19 mouse cellular contexts compared by ENCODE assay signal in the genomic region with DNA sequence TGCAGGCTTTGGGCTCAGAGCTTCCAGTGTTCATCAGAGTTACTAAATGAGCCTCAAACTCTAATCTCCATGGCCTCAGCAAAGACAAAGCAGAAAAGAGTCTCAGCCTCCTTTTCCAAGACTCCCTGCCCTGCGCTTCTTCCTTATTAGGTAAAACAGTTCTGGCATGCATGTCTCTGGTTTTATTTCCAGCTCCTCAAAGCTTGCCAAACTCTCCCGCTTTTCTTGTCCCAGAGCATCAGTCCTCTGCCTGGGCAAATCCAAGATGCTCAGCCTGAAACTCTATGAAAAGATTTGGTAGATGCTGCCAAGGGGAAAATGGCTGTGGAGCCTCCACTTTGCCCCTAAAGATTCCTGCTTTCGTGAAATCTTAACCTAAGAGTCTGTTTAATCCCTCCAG.
DNase-seq lines count a peak whose midpoint lies in the region; ATAC-seq and TF ChIP-seq lines count a peak whose summit lies in the region.
"Had no signal": no experiment of that assay in that cellular context is flagged by ENCODE, and none has a peak within 500 bp of the region (broad histone marks: within the 10 kb centered on the region; RNA-seq: fewer than 3 reads in every experiment).

No protein-coding gene starts in this region.

- no peaks in the 10 kb centered on the region for H3K4me1 ChIP-seq in lung, embryonic 16.5 days (replicated peaks; ENCODE audit: control insufficient read depth, insufficient read depth, low read length)
- 0 out of 2 replicates have a peak, but pooled peaks cover 5% of the 10 kb centered on the region for H3K4me1 ChIP-seq in embryonic facial prominence, embryonic 15.5 days
- 0 out of 2 replicates have a peak, but pooled peaks cover 2% of the 10 kb centered on the region for H3K4me1 ChIP-seq in stomach, embryonic 14.5 days (ENCODE audit: control insufficient read depth, insufficient read depth, low read length)
- no peaks in the 10 kb centered on the region for H3K4me1 ChIP-seq in hindbrain, embryonic 10.5 days (replicated peaks)
- no peaks in the 10 kb centered on the region; the same call in 1 of the 2 replicates for H3K4me1 ChIP-seq in heart, adult 2 months (ENCODE audit: control insufficient read depth, insufficient read depth, low read length)
- H3K4me1 ChIP-seq: liver, embryonic 13.5 days had no signal

- H3K4me3 ChIP-seq in lung, embryonic 16.5 days (ENCODE audit: low read length): no peak overlapping the region
- H3K4me3 ChIP-seq in embryonic facial prominence, embryonic 15.5 days (replicated peaks): no peak overlapping the region
- no peak overlapping the region for H3K4me3 ChIP-seq in stomach, embryonic 14.5 days (ENCODE audit: low read depth, low read length)
- no peak overlapping the region for H3K4me3 ChIP-seq in hindbrain, embryonic 10.5 days
- H3K4me3 ChIP-seq in heart, adult 2 months: no peak overlapping the region
- H3K4me3 ChIP-seq: liver, embryonic 13.5 days had no signal

- H3K4me2 ChIP-seq in lung, embryonic 16.5 days (ENCODE audit: low read depth, low read length): no peak overlapping the region
- H3K4me2 ChIP-seq in embryonic facial prominence, embryonic 15.5 days (replicated peaks): no peak overlapping the region
- no peak overlapping the region for H3K4me2 ChIP-seq in stomach, embryonic 14.5 days (replicated peaks; ENCODE audit: low read depth, low read length)
- H3K4me2 ChIP-seq: liver, embryonic 13.5 days; midbrain, embryonic 11.5 days had no signal

- H3K9ac ChIP-seq in lung, embryonic 16.5 days (ENCODE audit: low read length): no peak overlapping the region
- H3K9ac ChIP-seq in embryonic facial prominence, embryonic 15.5 days: no peak overlapping the region
- no peak overlapping the region for H3K9ac ChIP-seq in stomach, embryonic 14.5 days (replicated peaks; ENCODE audit: low read depth, low read length)
- H3K9ac ChIP-seq in heart, adult 2 months (ENCODE audit: low read depth, low read length): no peak overlapping the region
- H3K9ac ChIP-seq: liver, embryonic 13.5 days had no signal

- ATAC-seq in lung, embryonic 16.5 days (ENCODE audit: low read depth): no peak
- ATAC-seq in embryonic facial prominence, embryonic 15.5 days (ENCODE audit: insufficient number of reproducible peaks, low FRiP score, low TSS enrichment, low read depth): no peak
- ATAC-seq in stomach, embryonic 14.5 days (ENCODE audit: insufficient number of reproducible peaks, insufficient read depth, low FRiP score, low read depth): no peak
- ATAC-seq: forebrain, embryonic 14.5 days had no signal

- no peaks in the 10 kb centered on the region for H3K9me3 ChIP-seq in lung, embryonic 16.5 days (ENCODE audit: control insufficient read depth, low read length)
- H3K9me3 ChIP-seq in embryonic facial prominence, embryonic 15.5 days (replicated peaks): no peaks in the 10 kb centered on the region
- H3K9me3 ChIP-seq in stomach, embryonic 14.5 days (ENCODE audit: control insufficient read depth, low read depth, low read length): no peaks in the 10 kb centered on the region
- H3K9me3 ChIP-seq in hindbrain, embryonic 10.5 days: no peaks in the 10 kb centered on the region
- H3K9me3 ChIP-seq: liver, embryonic 13.5 days had no signal

- intact Hi-C loops in heart, postnatal 14 days (cut with DNase I): no loop called here
- intact Hi-C loops in heart, adult 2 months (cut with DNase I): no loop called here

- H3K79me2 ChIP-seq in heart, adult 2 months (replicated peaks; ENCODE audit: control insufficient read depth, insufficient read depth, low read length): no peaks in the 10 kb centered on the region

- TF ChIP-seq CTCF in heart, adult 2 months (IDR thresholded peaks at IDR 0.05): no peak

- no peaks in the 10 kb centered on the region for H3K36me3 ChIP-seq in lung, embryonic 16.5 days (ENCODE audit: control insufficient read depth, insufficient read depth, low read length)
- H3K36me3 ChIP-seq in embryonic facial prominence, embryonic 15.5 days: no peaks in the 10 kb centered on the region
- no peaks in the 10 kb centered on the region for H3K36me3 ChIP-seq in stomach, embryonic 14.5 days (ENCODE audit: control insufficient read depth, insufficient read depth, low read length)
- no peaks in the 10 kb centered on the region for H3K36me3 ChIP-seq in hindbrain, embryonic 10.5 days
- no peaks in the 10 kb centered on the region for H3K36me3 ChIP-seq in heart, adult 2 months (ENCODE audit: control insufficient read depth, insufficient read depth, low read length)
- H3K36me3 ChIP-seq: liver, embryonic 13.5 days had no signal

- TF ChIP-seq POLR2A in heart, adult 2 months (IDR thresholded peaks at IDR 0.05; ENCODE audit: insufficient read depth, low read depth, low read length): no peak

- WGBS in lung, embryonic 16.5 days: 57% methylated on average over 3 of the region's 3 CpGs
- 41% methylated on average over 3 of the region's 3 CpGs for WGBS in embryonic facial prominence, embryonic 15.5 days
- whole genome bisulfite sequencing in stomach, embryonic 14.5 days: 60% methylated on average over 3 of the region's 3 CpGs
- WGBS in hindbrain, embryonic 10.5 days: 86% methylated on average over 3 of the region's 3 CpGs
- WGBS in heart, adult 2 months: 55% methylated on average over 3 of the region's 3 CpGs

- no peaks in the 10 kb centered on the region for H3K27me3 ChIP-seq in lung, embryonic 16.5 days (ENCODE audit: control insufficient read depth, insufficient read depth, low read depth, low read length)
- no peaks in the 10 kb centered on the region for H3K27me3 ChIP-seq in embryonic facial prominence, embryonic 15.5 days
- H3K27me3 ChIP-seq in stomach, embryonic 14.5 days (ENCODE audit: control insufficient read depth, insufficient read depth, low read length): no peaks in the 10 kb centered on the region
- H3K27me3 ChIP-seq in hindbrain, embryonic 10.5 days (ENCODE audit: insufficient read depth, poor library complexity, severe bottlenecking): no peaks in the 10 kb centered on the region
- no peaks in the 10 kb centered on the region for H3K27me3 ChIP-seq in heart, adult 2 months (ENCODE audit: control insufficient read depth, insufficient read depth, low read length)
- H3K27me3 ChIP-seq: CH12.LX; liver, embryonic 13.5 days had no signal

- 0 out of 2 replicates have a peak overlapping the region, but pooled peaks have one; percentile 24 for H3K27ac ChIP-seq in lung, embryonic 16.5 days (ENCODE audit: low read length)
- H3K27ac ChIP-seq in embryonic facial prominence, embryonic 15.5 days (replicated peaks): peak overlapping the region; percentile 45; the same call in 1 of the 2 replicates
- peak overlapping the region; percentile 34; the same call in 1 of the 2 replicates for H3K27ac ChIP-seq in stomach, embryonic 14.5 days (ENCODE audit: low read length)
- no peak overlapping the region for H3K27ac ChIP-seq in hindbrain, embryonic 10.5 days
- H3K27ac ChIP-seq in heart, adult 2 months: no peak overlapping the region; the same call in 1 of the 2 replicates
- H3K27ac ChIP-seq: liver, embryonic 13.5 days had no signal

- no peak for TF ChIP-seq EP300 in heart, adult 2 months (IDR thresholded peaks at IDR 0.05; ENCODE audit: insufficient read depth, low read depth, low read length)

- peak; percentile 46 for DNase-seq in heart, adult 11 months
- DNase-seq in heart, postnatal 14 days: no peak
- DNase-seq in lung, postnatal 14 days: no peak
- DNase-seq in hindbrain, embryonic 10.5 days (ENCODE audit: low spot score): no peak
- DNase-seq in heart, adult 2 months: no peak
- DNase-seq: adrenal gland, postnatal 25 days; cerebellum, adult 11-12 months; cerebellum, postnatal 14 days; gastrocnemius, postnatal 36 days; kidney, postnatal 36 days; liver, embryonic 13.5 days; right cerebral cortex, postnatal 14 days; thymus, postnatal 14 days had no signal

Comparison
In these comparisons a context has a peak if more than half of its experiments do, and no peak if none do; other contexts are left out.
1. H3K27ac ChIP-seq: peak in lung, embryonic 16.5 days (single experiment), embryonic facial prominence, embryonic 15.5 days (single experiment) and stomach, embryonic 14.5 days (single experiment); none in hindbrain, embryonic 10.5 days (single experiment) and heart, adult 2 months (single experiment).